Mouse (Mus musculus) forebrain, embryonic 12.5 days (tissue): Measurements from ENCODE around the gene Tbk1. TPM values are rescaled to one million over a fixed set of nuclear protein-coding genes. Genes with fewer than 3 reads are reported as not detected.

Experiments used
- ATAC-seq: fragments of 200-750 bp; cut with Nextera tagmentation; 2 replicates; pipeline ENCODE4 v1.8.0; 2017; ENCODE audit warnings: moderate TSS enrichment; ENCODE audit not compliant: low FRiP score
- H3K27ac ChIP-seq: fragments of 300-500 bp; sonication (generic); 2 replicates; pipeline ENCODE4 v1.5.1; 2016; ENCODE audit warnings: mild to moderate bottlenecking
- H3K27me3 ChIP-seq: fragments of 300-500 bp; sonication (generic); 2 replicates; pipeline ENCODE4 v1.6.1; 2016; ENCODE audit warnings: mild to moderate bottlenecking
- H3K36me3 ChIP-seq: fragments of 300-500 bp; sonication (generic); replicated peaks from 2 replicates; pipeline ENCODE4 v1.6.1; 2016; ENCODE audit warnings: mild to moderate bottlenecking
- H3K4me1 ChIP-seq: fragments of 300-500 bp; sonication (generic); 2 replicates; pipeline ENCODE4 v1.6.1; 2016
- H3K4me2 ChIP-seq: fragments of 300-500 bp; sonication (generic); 2 replicates; pipeline ENCODE4 v1.6.1; 2016; ENCODE audit warnings: mild to moderate bottlenecking, moderate library complexity
- H3K4me3 ChIP-seq: fragments of 300-500 bp; sonication (generic); replicated peaks from 2 replicates; pipeline ENCODE4 v1.5.1; 2016; ENCODE audit warnings: mild to moderate bottlenecking
- H3K9ac ChIP-seq: fragments of 300-500 bp; sonication (generic); 2 replicates; pipeline ENCODE4 v1.6.1; 2016; ENCODE audit warnings: mild to moderate bottlenecking
- H3K9me3 ChIP-seq: fragments of 300-500 bp; sonication (generic); 2 replicates; pipeline ENCODE4 v1.6.1; 2016
- WGBS: fragments of 180-500 bp; shearing (Covaris S2); methylation state at CpG from one replicate; pipeline ENCODE4 v1.1.7; 2016; 5-methylcytosine and 5-hydroxymethylcytosine counted together
- polyA plus RNA-seq: library from polyadenylated mRNA; unstranded; fragments of >200 nt; fragmentation: Nextera tagmentation; extraction: Ambion mirVana; gene quantifications from 2 replicates; pipeline ENCODE4 v1.2.1, GENCODE M21; 2016

Gene Tbk1
- polyA plus RNA-seq, 1 experiment from 2014 or later = 39.4 TPM

GRCm38 (mm10) chr10:121568026-121568425 is 18.6 kb downstream of the Tbk1 start:
- H3K4me1 ChIP-seq = peaks cover 23% of the 10 kb centered on the region
- no peak overlapping the region for H3K27ac ChIP-seq
- no peak overlapping the region for H3K9ac ChIP-seq
- ATAC-seq = no peak
- peaks cover 57% of the 10 kb centered on the region for H3K36me3 ChIP-seq
- no peak overlapping the region for H3K4me2 ChIP-seq
- no peaks in the 10 kb centered on the region for H3K27me3 ChIP-seq
- H3K9me3 ChIP-seq = no peaks in the 10 kb centered on the region
- no peak overlapping the region for H3K4me3 ChIP-seq
- 95% methylated on average over 10 of the region's 10 CpGs for WGBS

- H3K27me3 ChIP-seq = no peaks in the 10 kb centered on the region
- no peak overlapping the region for H3K4me2 ChIP-seq
- WGBS = 93% methylated on average over 8 of the region's 8 CpGs
- peaks cover 53% of the 10 kb centered on the region for H3K36me3 ChIP-seq
- H3K4me3 ChIP-seq = no peak overlapping the region
- ATAC-seq = no peak
- no peak overlapping the region for H3K9ac ChIP-seq
- no peaks in the 10 kb centered on the region for H3K9me3 ChIP-seq
- peaks cover 15% of the 10 kb centered on the region for H3K4me1 ChIP-seq
- no peak overlapping the region for H3K27ac ChIP-seq
These were observed 22.1 kb downstream of the Tbk1 start for GRCm38 (mm10) chr10:121564447-121564846.

DNA sequence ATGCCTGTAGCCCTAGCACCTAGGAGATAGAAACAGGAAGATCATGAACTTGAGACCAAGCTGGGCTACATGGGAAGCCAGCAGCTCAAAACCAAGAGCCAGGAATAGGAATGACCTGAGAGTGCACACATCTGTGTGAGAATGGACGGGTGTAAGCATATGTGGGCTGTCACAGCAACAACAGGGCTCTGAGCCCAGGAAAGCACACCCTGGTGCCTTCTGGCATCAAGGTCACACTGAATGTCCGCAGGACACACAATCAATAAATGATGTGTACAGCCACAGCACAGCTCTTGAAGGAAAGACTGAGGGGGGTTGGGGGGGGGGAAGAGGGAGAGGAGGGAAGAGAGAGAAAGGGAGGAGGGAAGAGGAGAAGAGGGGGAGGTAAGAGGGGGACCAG is 28.4 kb downstream of the Tbk1 start:
- H3K27me3 ChIP-seq = no peaks in the 10 kb centered on the region
- ATAC-seq = no peak
- H3K9ac ChIP-seq = no peak overlapping the region
- peaks cover 78% of the 10 kb centered on the region for H3K36me3 ChIP-seq
- no peaks in the 10 kb centered on the region for H3K4me1 ChIP-seq
- 82% methylated on average over 2 of the region's 2 CpGs for WGBS
- no peak overlapping the region for H3K27ac ChIP-seq
- no peak overlapping the region for H3K4me2 ChIP-seq
- H3K4me3 ChIP-seq = no peak overlapping the region
- no peaks in the 10 kb centered on the region for H3K9me3 ChIP-seq

DNA sequence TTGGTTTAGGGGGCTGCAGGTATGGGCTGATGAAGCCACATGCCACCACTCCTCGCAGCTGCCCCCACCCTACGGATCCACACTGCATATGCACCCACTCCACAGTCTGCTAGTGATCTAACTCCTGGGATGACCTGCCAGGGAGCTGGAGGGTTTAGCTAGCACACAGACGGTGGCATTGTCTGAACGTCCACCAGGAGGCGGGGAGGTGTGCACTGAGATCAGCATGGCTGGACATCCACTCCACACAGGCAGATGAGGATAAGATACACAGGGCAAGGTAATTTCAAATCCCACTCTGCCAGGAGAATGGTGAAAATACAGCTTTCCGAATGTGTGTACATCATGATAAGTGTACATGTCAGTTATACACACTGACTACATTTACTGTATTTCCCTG is 30.3 kb downstream of the Tbk1 start:
- Histone ChIP-seq H3K27ac (no peak overlapping the region), H3K4me3 (no peak overlapping the region), H3K36me3 (peaks cover 85% of the 10 kb centered on the region), H3K4me2 (no peak overlapping the region), H3K9ac (no peak overlapping the region), H3K27me3 (no peaks in the 10 kb centered on the region), H3K4me1 (no peaks in the 10 kb centered on the region), H3K9me3 (no peaks in the 10 kb centered on the region)
- no peak for ATAC-seq
- WGBS = 78% methylated on average over 6 of the region's 6 CpGs

DNA sequence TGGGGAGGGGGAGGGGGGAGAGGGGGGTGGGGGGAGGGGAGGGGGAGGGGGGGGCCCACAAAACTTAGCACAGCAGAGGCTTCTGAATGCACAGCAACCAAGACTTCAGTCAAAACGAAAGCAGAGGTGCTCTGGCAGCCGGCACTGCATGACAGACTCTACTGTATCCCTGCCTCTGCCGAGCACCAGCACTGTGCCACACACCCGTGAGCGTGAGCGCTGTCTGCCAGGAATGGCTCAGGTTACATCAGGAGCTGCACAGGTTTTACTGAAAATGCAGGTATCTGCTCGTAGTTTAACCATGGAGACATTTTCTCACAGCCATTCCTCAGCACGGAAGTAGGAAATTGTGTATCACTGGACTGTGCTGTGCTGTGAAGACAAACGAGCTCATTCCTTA is 36.3 kb downstream of the Tbk1 start:
- H3K4me3 ChIP-seq = no peak overlapping the region
- WGBS = 87% methylated on average over 9 of the region's 9 CpGs
- no peaks in the 10 kb centered on the region for H3K9me3 ChIP-seq
- no peak overlapping the region for H3K9ac ChIP-seq
- peaks cover 89% of the 10 kb centered on the region for H3K36me3 ChIP-seq
- no peaks in the 10 kb centered on the region for H3K4me1 ChIP-seq
- no peak for ATAC-seq
- no peak overlapping the region for H3K4me2 ChIP-seq
- H3K27ac ChIP-seq = no peak overlapping the region
- no peaks in the 10 kb centered on the region for H3K27me3 ChIP-seq

DNA sequence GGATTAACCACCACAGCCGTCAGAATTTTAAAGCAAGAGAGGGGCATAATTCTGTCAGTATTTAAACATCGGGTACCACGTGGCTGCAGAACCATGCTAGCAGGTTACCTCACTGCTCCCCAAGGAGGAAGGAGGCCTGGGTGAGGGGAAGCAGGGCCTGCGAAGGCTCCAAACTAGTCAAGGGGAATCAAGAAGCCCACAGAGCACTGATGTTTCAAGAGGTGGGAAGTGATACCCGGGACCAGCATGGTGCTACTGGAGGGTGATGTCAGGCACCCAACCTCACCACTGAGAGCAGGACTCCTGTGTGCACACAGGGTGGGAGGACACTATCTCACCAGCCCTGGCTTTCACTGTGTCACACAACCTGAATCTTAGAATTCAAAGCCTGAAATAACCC is 36.9 kb downstream of the Tbk1 start:
- Histone ChIP-seq H3K36me3 (peaks cover 86% of the 10 kb centered on the region), H3K9ac (no peak overlapping the region), H3K27ac (no peak overlapping the region), H3K4me1 (no peaks in the 10 kb centered on the region), H3K4me2 (no peak overlapping the region), H3K27me3 (no peaks in the 10 kb centered on the region), H3K9me3 (no peaks in the 10 kb centered on the region), H3K4me3 (no peak overlapping the region)
- ATAC-seq = no peak
- 93% methylated on average over 5 of the region's 5 CpGs for WGBS

DNA sequence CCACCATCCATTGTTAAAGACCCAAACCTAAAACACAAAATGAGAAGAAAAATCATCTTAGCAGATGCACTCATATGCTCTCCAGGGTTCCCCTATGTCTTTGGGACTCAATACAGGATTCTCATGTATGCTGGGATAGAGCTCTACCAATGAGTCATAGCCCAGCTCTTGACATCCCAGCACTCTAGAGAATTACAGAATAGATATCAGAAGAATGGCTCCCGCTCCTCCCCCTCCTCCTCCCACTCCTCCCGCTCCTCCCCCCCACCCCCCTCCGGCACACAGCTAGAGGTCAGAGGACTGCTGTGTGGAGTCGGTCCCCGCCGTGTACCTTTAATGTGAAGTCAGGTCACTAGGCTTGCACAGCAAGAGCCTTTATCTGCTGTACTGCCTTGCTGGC is 39.4 kb downstream of the Tbk1 start:
- WGBS = 80% methylated on average over 6 of the region's 6 CpGs
- Histone ChIP-seq H3K27me3 (no peaks in the 10 kb centered on the region), H3K9ac (no peak overlapping the region), H3K9me3 (no peaks in the 10 kb centered on the region), H3K4me2 (no peak overlapping the region), H3K27ac (no peak overlapping the region), H3K4me1 (no peaks in the 10 kb centered on the region), H3K36me3 (peaks cover 64% of the 10 kb centered on the region), H3K4me3 (no peak overlapping the region)
- no peak for ATAC-seq

DNA sequence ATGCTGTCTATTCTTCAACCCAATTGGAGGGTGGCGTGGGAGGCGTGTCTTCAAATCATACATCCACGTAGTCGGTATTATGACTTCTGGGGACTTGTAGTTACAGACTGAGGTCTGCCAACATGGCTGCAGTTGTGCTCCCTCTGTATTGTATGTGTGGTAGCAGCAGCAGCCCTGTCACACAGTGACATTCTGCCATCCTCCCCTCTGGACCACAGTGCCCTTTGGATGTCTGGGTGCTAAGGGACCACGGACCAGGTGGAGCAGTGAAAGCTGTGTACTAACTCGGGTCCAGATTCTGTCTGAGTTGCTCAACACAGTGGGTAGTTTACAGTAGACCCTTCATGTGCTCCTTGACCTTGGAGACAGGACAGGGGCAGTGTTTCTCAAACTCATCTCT is 43.0 kb downstream of the Tbk1 start:
- H3K4me1 ChIP-seq = no peaks in the 10 kb centered on the region
- H3K27me3 ChIP-seq = no peaks in the 10 kb centered on the region
- H3K4me3 ChIP-seq = no peak overlapping the region
- 99% methylated on average over 6 of the region's 6 CpGs for WGBS
- no peak overlapping the region for H3K27ac ChIP-seq
- ATAC-seq = no peak
- H3K4me2 ChIP-seq = no peak overlapping the region
- H3K9me3 ChIP-seq = no peaks in the 10 kb centered on the region
- H3K36me3 ChIP-seq = peaks cover 30% of the 10 kb centered on the region
- no peak overlapping the region for H3K9ac ChIP-seq

GRCm38 (mm10) chr10:121542156-121542555 is 44.4 kb downstream of the Tbk1 start:
- Histone ChIP-seq H3K4me3 (no peak overlapping the region), H3K4me1 (no peaks in the 10 kb centered on the region), H3K9ac (no peak overlapping the region), H3K36me3 (peaks cover 19% of the 10 kb centered on the region), H3K27ac (no peak overlapping the region), H3K27me3 (no peaks in the 10 kb centered on the region), H3K9me3 (no peaks in the 10 kb centered on the region), H3K4me2 (no peak overlapping the region)
- ATAC-seq = no peak
- WGBS = 94% methylated on average over 3 of the region's 3 CpGs

DNA sequence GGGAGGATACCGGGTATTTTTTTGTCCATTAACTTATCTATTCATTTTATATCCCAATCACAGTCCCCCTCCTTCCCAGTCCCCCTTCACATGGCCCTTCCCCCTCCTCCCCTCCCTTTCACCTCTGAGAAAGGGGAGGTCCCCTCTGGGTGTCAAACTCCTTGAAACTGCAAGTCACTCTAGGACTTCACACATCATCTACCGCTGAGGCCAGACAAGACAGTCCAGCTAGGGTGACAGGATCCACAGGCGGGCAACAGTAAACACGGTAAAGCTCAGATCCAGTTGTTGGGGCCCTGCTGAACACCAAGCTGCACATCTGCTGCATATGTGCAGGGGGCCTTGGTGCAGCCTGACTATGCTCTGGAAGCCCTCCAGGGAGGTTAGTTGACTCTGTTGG is 51.6 kb downstream of the Tbk1 start:
- ATAC-seq = no peak
- no peak overlapping the region for H3K27ac ChIP-seq
- peaks cover 9% of the 10 kb centered on the region for H3K4me1 ChIP-seq
- no peaks in the 10 kb centered on the region for H3K36me3 ChIP-seq
- no peak overlapping the region for H3K4me3 ChIP-seq
- H3K9me3 ChIP-seq = no peaks in the 10 kb centered on the region
- WGBS = 83% methylated on average over 4 of the region's 4 CpGs
- H3K27me3 ChIP-seq = peaks cover 3% of the 10 kb centered on the region; the same call in 1 of the 2 replicates
- H3K4me2 ChIP-seq = no peak overlapping the region
- no peak overlapping the region for H3K9ac ChIP-seq

- Histone ChIP-seq H3K4me3 (peak overlapping the region; percentile 37), H3K9me3 (no peaks in the 10 kb centered on the region), H3K27ac (no peak overlapping the region), H3K4me2 (peak overlapping the region; percentile 59), H3K9ac (peak overlapping the region; percentile 42; the same call in 1 of the 2 replicates), H3K36me3 (no peaks in the 10 kb centered on the region), H3K4me1 (peaks cover 9% of the 10 kb centered on the region), H3K27me3 (peaks cover 3% of the 10 kb centered on the region; the same call in 1 of the 2 replicates)
- 15% methylated on average over 32 of the region's 32 CpGs for WGBS
- ATAC-seq = peak; percentile 63; the same call in 1 of the 2 replicates
These were observed 53.3 kb downstream of the Tbk1 start for GRCm38 (mm10) chr10:121533137-121533872.

DNA sequence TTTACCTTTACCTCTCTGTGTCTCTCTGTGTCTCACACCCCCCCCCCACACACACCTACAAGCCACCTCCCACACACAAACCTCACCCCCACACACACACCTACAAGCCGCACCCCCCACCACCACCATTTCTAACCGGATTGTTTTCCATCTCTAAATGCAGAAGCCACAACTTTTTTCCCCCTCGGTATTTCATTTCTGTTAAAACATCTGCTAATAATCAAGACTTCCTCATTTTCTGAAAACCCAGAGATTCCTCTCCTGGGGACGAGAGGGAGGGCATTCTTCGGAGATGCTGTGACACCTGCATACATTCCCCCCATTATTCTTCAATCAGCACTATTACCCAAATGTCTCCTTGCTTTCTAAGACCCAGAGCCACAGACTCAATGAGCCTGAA is 55.0 kb downstream of the Tbk1 start:
- H3K9ac ChIP-seq = no peak overlapping the region
- no peak overlapping the region for H3K4me2 ChIP-seq
- no peaks in the 10 kb centered on the region for H3K36me3 ChIP-seq
- no peaks in the 10 kb centered on the region for H3K9me3 ChIP-seq
- no peak for ATAC-seq
- 78% methylated on average over 5 of the region's 5 CpGs for WGBS
- H3K27ac ChIP-seq = no peak overlapping the region
- peaks cover 9% of the 10 kb centered on the region for H3K4me1 ChIP-seq
- peaks cover 3% of the 10 kb centered on the region; the same call in 1 of the 2 replicates for H3K27me3 ChIP-seq
- no peak overlapping the region for H3K4me3 ChIP-seq

DNA sequence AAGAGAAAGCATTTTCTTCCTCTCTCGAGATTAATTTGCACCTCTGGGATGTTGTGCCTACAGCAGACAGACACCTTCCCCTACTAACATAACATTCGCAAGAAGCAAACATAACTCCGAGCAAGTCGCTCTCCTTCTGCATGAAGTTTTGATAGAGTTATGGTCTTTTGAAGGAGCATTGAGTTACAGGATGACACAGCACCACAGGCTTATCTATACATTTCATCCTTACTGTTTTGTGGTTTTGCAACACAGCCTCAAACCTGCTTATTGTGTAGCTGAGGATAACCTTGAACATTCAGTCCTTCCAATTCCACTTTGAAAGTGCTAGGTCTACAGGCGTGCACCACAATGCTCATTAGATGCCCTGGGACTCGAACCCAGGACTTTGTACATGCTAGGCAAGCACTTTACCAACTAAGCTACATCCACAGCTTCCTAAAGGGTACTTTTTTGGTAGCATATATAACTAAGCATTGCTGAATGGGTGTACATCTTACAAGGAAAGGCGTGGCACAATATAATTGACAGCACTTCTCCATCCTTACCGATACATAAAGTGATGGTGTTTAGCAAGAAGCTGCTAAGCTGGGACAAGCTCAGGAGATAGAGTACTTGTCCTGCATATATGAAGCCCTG is 56.1 kb downstream of the Tbk1 start:
- Histone ChIP-seq H3K27ac (no peak overlapping the region), H3K4me1 (peaks cover 9% of the 10 kb centered on the region), H3K4me2 (no peak overlapping the region), H3K9me3 (no peaks in the 10 kb centered on the region), H3K4me3 (no peak overlapping the region), H3K9ac (no peak overlapping the region), H3K36me3 (no peaks in the 10 kb centered on the region), H3K27me3 (peaks cover 3% of the 10 kb centered on the region; the same call in 1 of the 2 replicates)
- ATAC-seq = no peak
- 91% methylated on average over 8 of the region's 8 CpGs for WGBS
